Mouse (Mus musculus) ES-Bruce4 (cell line): ENCODE measurements at regions not wholly inside any gene's neighbourhood (a gene's known extent, or its start where the extent isn't known, plus 50 kb on each side); places are given as distances from the start of the nearest gene placed in this dataset.

Experiments used
- H3K27ac ChIP-seq: 2 replicates; pipeline ENCODE4 v1.5.1; 2012; ENCODE audit warnings: low read length, inconsistent platforms; ENCODE audit not compliant: insufficient read depth
- H3K27me3 ChIP-seq: 2 replicates; pipeline ENCODE4 v1.6.1; 2012; ENCODE audit warnings: mild to moderate bottlenecking, low read length, inconsistent platforms; ENCODE audit not compliant: control insufficient read depth, poor library complexity, insufficient read depth, severe bottlenecking
- H3K36me3 ChIP-seq: 2 replicates; pipeline ENCODE4 v1.6.1; 2012; ENCODE audit warnings: inconsistent platforms, mild to moderate bottlenecking, low read length, moderate library complexity; ENCODE audit not compliant: control insufficient read depth, poor library complexity, insufficient read depth, severe bottlenecking
- H3K4me1 ChIP-seq: one replicate; pipeline ENCODE4 v1.8.1; 2011; ENCODE audit warnings: low read length; ENCODE audit not compliant: control insufficient read depth, insufficient read depth
- H3K4me3 ChIP-seq: 2 replicates; pipeline ENCODE4 v1.5.1; 2011; ENCODE audit warnings: low read depth, mild to moderate bottlenecking, low read length
- H3K9ac ChIP-seq: 2 replicates; pipeline ENCODE4 v1.6.1; 2012; ENCODE audit warnings: low read depth, mild to moderate bottlenecking, inconsistent platforms; ENCODE audit not compliant: poor library complexity, severe bottlenecking
- H3K9me3 ChIP-seq: replicated peaks from 2 replicates; pipeline ENCODE4 v1.6.1; 2012; ENCODE audit warnings: mild to moderate bottlenecking, low read length, inconsistent platforms; ENCODE audit not compliant: control insufficient read depth, poor library complexity, insufficient read depth, severe bottlenecking
- CTCF ChIP-seq: IDR thresholded peaks from one replicate; pipeline ENCODE4 v1.8.1; 2011; ENCODE audit warnings: low read depth, low read length
- EP300 ChIP-seq: IDR thresholded peaks from 2 replicates; pipeline ENCODE4 v1.6.1; 2011; ENCODE audit warnings: low read depth, low read length; ENCODE audit not compliant: insufficient read depth
- POLR2A ChIP-seq: IDR thresholded peaks from one replicate; pipeline ENCODE4 v1.8.1; 2011; ENCODE audit warnings: low read length; ENCODE audit not compliant: insufficient read depth

DNA sequence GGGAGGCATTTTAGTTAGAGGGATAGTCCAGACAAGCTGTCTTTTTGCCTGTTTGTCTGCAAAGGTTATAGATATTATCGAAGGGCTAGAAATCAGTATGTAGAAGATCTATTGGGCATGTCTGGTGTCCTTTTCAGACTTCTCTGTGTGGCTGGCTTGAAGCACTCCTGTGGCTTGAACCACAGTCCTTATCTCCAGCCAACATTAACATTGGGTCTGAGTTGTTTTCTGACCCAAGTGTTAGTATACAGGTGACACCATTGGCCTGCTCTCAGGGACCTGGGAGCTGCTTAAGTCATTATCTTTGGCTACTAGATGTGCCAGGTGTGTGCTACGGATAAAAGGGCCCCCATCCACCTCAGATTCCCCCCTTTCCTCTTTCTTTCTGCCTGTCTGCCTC is 223.3 kb downstream of the Icos start:
- Histone ChIP-seq H3K27ac (no peak overlapping the region), H3K4me1 (no peaks in the 10 kb centered on the region), H3K36me3 (no peaks in the 10 kb centered on the region), H3K9me3 (no peaks in the 10 kb centered on the region), H3K27me3 (no peaks in the 10 kb centered on the region), H3K4me3 (no peak overlapping the region), H3K9ac (no peak overlapping the region)
- TF ChIP-seq EP300: no peak
- no peak for TF ChIP-seq CTCF
- no peak for TF ChIP-seq POLR2A

DNA sequence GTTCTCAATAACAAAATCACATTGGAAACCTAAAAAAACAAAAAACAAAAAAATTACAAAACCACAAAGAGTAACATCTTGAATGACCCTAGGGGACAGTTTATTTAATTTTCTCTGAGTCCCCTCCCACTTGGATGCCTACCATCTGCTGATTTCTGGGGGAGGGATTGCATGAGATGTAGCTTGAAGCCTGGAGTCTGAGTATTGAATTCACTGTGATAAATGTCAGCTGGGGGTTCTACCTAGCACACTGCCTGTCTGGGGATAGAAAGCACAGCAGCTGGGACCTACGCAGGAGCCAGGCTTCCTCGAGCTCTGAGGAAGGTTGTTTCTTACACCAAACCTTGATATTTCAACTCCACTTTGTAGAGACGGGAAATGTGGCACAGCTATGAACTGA is 224.4 kb downstream of the Icos start:
- Histone ChIP-seq H3K4me3 (no peak overlapping the region), H3K9me3 (no peaks in the 10 kb centered on the region), H3K4me1 (no peaks in the 10 kb centered on the region), H3K9ac (no peak overlapping the region), H3K27ac (no peak overlapping the region), H3K36me3 (no peaks in the 10 kb centered on the region), H3K27me3 (no peaks in the 10 kb centered on the region)
- TF ChIP-seq POLR2A: no peak

DNA sequence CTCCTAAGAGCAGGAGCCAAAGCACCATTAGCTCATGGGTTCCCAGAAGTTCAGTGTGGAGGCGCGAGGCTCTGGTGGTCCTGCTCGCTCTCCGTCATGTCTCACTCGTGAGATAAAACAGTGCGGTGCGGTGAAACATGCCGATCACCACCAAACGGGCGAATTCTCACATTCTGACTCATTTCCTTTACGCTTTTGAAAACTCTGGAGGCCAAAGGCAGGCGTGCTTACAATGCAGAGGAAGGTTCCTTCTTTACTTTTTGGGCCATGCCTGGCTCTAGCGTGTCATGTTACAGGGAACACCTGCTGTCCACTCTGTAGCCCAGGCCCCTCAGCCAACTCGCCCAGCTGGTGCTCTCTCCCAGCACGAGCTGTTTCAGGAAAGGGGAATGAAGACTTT is 225.4 kb downstream of the Icos start:
- Histone ChIP-seq H3K4me3 (no peak overlapping the region), H3K9me3 (no peaks in the 10 kb centered on the region), H3K27me3 (no peaks in the 10 kb centered on the region), H3K9ac (no peak overlapping the region), H3K36me3 (no peaks in the 10 kb centered on the region), H3K27ac (no peak overlapping the region), H3K4me1 (no peaks in the 10 kb centered on the region)
- TF ChIP-seq EP300 (no peak), POLR2A (no peak), CTCF (no peak)

DNA sequence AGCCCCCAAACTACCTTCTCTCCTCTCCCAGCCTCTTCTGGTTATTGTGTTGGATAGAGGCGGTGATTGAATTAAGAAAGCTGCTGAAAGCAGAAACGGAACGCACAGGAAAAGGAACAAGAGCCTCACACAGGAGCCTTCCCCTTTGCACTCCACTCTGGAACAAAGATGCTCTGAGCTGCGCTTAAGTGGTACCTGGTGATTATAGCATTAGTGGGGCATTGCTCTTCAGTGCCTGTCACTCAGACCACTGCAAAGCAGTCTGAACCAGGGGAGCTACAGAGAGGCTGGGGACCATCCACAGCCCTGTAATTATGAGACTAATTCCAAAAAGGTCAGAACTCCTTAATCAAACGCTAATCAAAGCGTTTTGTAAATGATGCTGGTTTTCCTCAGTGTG is 225.9 kb downstream of the Icos start:
- H3K27ac ChIP-seq: no peak overlapping the region
- H3K9me3 ChIP-seq: no peaks in the 10 kb centered on the region
- H3K4me1 ChIP-seq: no peaks in the 10 kb centered on the region
- no peaks in the 10 kb centered on the region for H3K27me3 ChIP-seq
- TF ChIP-seq EP300 (no peak), CTCF (no peak), POLR2A (no peak)
- H3K36me3 ChIP-seq: no peaks in the 10 kb centered on the region
- H3K9ac ChIP-seq: no peak overlapping the region
- H3K4me3 ChIP-seq: no peak overlapping the region

DNA sequence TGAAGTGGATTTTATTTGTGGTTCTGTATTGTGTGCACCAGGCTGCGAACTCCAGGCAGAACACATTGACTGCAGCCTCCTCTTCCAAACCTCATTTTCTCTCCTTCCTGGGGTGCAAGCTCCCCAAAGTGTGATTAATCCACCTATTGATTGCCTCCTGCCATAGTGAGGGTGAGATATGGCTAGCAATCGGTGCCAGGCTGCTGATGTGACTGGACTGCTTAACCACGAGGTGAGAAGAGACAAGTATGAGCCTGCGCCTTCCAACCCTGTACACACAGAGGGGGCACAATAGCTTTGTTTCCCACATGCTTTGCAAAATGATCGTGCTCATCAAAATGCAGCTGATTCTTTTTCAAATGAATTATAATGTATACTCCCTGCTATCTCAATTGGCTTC is 227.4 kb downstream of the Icos start:
- H3K27me3 ChIP-seq: no peaks in the 10 kb centered on the region
- TF ChIP-seq EP300: no peak
- 0 out of 2 replicates have a peak, but pooled peaks cover 3% of the 10 kb centered on the region for H3K9me3 ChIP-seq
- H3K36me3 ChIP-seq: no peaks in the 10 kb centered on the region
- H3K4me1 ChIP-seq: no peaks in the 10 kb centered on the region
- no peak overlapping the region for H3K27ac ChIP-seq
- H3K9ac ChIP-seq: no peak overlapping the region
- no peak overlapping the region for H3K4me3 ChIP-seq

DNA sequence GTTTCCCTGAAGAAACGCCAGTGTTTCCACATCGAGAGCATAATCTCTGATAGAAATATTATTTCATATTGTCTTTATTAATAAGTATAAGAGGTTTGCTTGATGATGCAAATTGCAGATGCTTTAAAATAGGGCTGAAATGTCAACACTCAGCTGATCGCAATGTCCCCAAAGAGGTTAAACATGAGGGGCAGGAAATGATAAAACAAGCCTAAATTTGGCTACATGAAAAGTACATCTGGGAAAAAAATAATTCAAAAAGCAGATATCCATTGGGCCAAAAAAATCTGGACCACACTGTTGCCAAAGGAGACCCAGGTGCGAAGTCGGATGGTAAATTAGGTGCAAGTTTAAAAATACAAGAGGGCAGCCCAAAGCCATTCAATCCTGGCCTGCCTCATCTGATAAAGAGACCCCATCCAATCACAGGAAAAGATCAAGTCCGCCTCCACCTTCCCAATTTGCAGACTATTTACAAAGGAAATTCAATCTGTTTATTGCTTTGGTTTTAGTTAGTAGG is 229.2 kb downstream of the Icos start:
- no peaks in the 10 kb centered on the region for H3K27me3 ChIP-seq
- H3K27ac ChIP-seq: no peak overlapping the region
- no peaks in the 10 kb centered on the region for H3K36me3 ChIP-seq
- H3K4me3 ChIP-seq: no peak overlapping the region
- H3K9ac ChIP-seq: no peak overlapping the region
- no peaks in the 10 kb centered on the region for H3K4me1 ChIP-seq
- 0 out of 2 replicates have a peak, but pooled peaks cover 3% of the 10 kb centered on the region for H3K9me3 ChIP-seq
- TF ChIP-seq POLR2A: no peak
- TF ChIP-seq EP300: no peak
- no peak for TF ChIP-seq CTCF
